Comparison of ENCODE assay signal across 22 mouse cellular contexts in the genomic region with DNA sequence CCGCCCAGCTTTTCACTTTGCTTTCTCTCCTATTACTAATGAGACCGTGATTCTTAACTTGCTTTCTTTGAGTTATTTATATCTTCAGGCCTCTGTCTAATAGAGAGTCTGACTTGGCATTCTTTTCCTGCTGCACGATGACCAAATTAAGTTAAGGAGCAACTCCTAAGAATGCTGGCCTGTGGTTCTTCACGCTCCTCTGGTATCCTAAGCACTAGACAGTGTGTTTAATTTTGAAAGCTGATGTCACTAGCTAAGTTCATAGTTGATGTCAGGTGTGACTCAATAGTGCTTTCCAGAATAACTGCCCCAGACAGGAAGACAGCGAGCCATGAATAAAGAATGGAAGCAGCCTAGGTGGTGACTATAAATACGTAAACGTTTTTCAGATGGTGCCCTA. TPM values are rescaled to one million over a fixed set of nuclear protein-coding genes. Genes with fewer than 3 reads are reported as not detected.
A peak's percentile ranks its signal among the peaks of the same experiment; 100 is the strongest.
DNase-seq lines count a peak whose midpoint lies in the region; ATAC-seq and TF ChIP-seq lines count a peak whose summit lies in the region.
"Had no signal": no experiment of that assay in that cellular context is flagged by ENCODE, and none has a peak within 500 bp of the region (broad histone marks: within the 10 kb centered on the region; RNA-seq: fewer than 3 reads in every experiment).

No protein-coding gene starts in this region.

- H3K36me3 ChIP-seq in heart, adult 2 months (ENCODE audit: control insufficient read depth, insufficient read depth, low read length), result peaks cover 6% of the 10 kb centered on the region
- H3K36me3 ChIP-seq in heart, embryonic 15.5 days, result no peaks in the 10 kb centered on the region
- H3K36me3 ChIP-seq in stomach, embryonic 15.5 days, result no peaks in the 10 kb centered on the region
- H3K36me3 ChIP-seq in liver, postnatal 0 days (replicated peaks; ENCODE audit: insufficient read depth, low read length), result no peaks in the 10 kb centered on the region
- H3K36me3 ChIP-seq: embryonic facial prominence, embryonic 12.5 days; hindbrain, embryonic 12.5 days; limb, embryonic 12.5 days had no signal

- peak overlapping the region; percentile 54 for H3K27ac ChIP-seq in heart, adult 2 months
- H3K27ac ChIP-seq in heart, embryonic 15.5 days, result peak overlapping the region; percentile 78
- H3K27ac ChIP-seq in embryonic fibroblast, embryonic 13.5 days (ENCODE audit: insufficient read depth, low read length), result peak overlapping the region; percentile 91
- peak overlapping the region; percentile 12 for H3K27ac ChIP-seq in stomach, embryonic 15.5 days
- no peak overlapping the region for H3K27ac ChIP-seq in liver, postnatal 0 days (ENCODE audit: low read depth)
- H3K27ac ChIP-seq: embryonic facial prominence, embryonic 12.5 days; forebrain, embryonic 13.5 days; hindbrain, embryonic 12.5 days; limb, embryonic 12.5 days had no signal

- H3K4me2 ChIP-seq in heart, embryonic 15.5 days, result no peak overlapping the region
- no peak overlapping the region for H3K4me2 ChIP-seq in stomach, embryonic 15.5 days
- no peak overlapping the region for H3K4me2 ChIP-seq in liver, postnatal 0 days (ENCODE audit: low read depth, low read length)
- H3K4me2 ChIP-seq: embryonic facial prominence, embryonic 12.5 days; forebrain, embryonic 13.5 days; hindbrain, embryonic 12.5 days; limb, embryonic 12.5 days; liver, embryonic 11.5 days; midbrain, embryonic 11.5 days had no signal

- ATAC-seq in heart, embryonic 15.5 days (replicated peaks; ENCODE audit: insufficient number of reproducible peaks, insufficient read depth, low FRiP score, low read depth), result peak; percentile 53; the same call in 1 of the 2 replicates
- ATAC-seq in stomach, embryonic 15.5 days (ENCODE audit: insufficient read depth, low FRiP score, low read depth), result no peak
- ATAC-seq in liver, postnatal 0 days, result no peak
- ATAC-seq: forebrain, embryonic 13.5 days had no signal

- TF ChIP-seq POLR2A in heart, adult 2 months (IDR thresholded peaks at IDR 0.05; ENCODE audit: insufficient read depth, low read depth, low read length), result no peak
- no peak for TF ChIP-seq POLR2A in embryonic fibroblast, embryonic 13.5 days (IDR thresholded peaks at IDR 0.05; ENCODE audit: low read depth, low read length)

- TF ChIP-seq CTCF in heart, adult 2 months (IDR thresholded peaks at IDR 0.05), result no peak
- TF ChIP-seq CTCF in embryonic fibroblast, embryonic 13.5 days (IDR thresholded peaks at IDR 0.05; ENCODE audit: borderline replicate concordance, insufficient read depth, low read length), result no peak
- TF ChIP-seq CTCF in liver, postnatal 0 days (IDR thresholded peaks at IDR 0.05; ENCODE audit: low read depth), result no peak

- 43% methylated on average over 7 of the region's 7 CpGs for WGBS in heart, adult 2 months
- 31% methylated on average over 7 of the region's 7 CpGs for WGBS in heart, embryonic 15.5 days
- WGBS in stomach, embryonic 15.5 days, result 49% methylated on average over 7 of the region's 7 CpGs
- 71% methylated on average over 7 of the region's 7 CpGs for WGBS in liver, postnatal 0 days (ENCODE audit: insufficient replicate concordance)

- no peaks in the 10 kb centered on the region for H3K27me3 ChIP-seq in heart, adult 2 months (ENCODE audit: control insufficient read depth, insufficient read depth, low read length)
- no peaks in the 10 kb centered on the region for H3K27me3 ChIP-seq in heart, embryonic 15.5 days
- no peaks in the 10 kb centered on the region for H3K27me3 ChIP-seq in stomach, embryonic 15.5 days (replicated peaks)
- H3K27me3 ChIP-seq in liver, postnatal 0 days (ENCODE audit: insufficient read depth, low read length), result peaks cover 14% of the 10 kb centered on the region
- H3K27me3 ChIP-seq: embryonic facial prominence, embryonic 12.5 days; forebrain, embryonic 13.5 days; limb, embryonic 12.5 days had no signal

- H3K4me3 ChIP-seq in heart, adult 2 months, result no peak overlapping the region
- H3K4me3 ChIP-seq in heart, embryonic 15.5 days, result no peak overlapping the region
- no peak overlapping the region for H3K4me3 ChIP-seq in embryonic fibroblast, embryonic 13.5 days (ENCODE audit: insufficient read depth, low read length)
- H3K4me3 ChIP-seq in stomach, embryonic 15.5 days (replicated peaks), result no peak overlapping the region
- no peak overlapping the region for H3K4me3 ChIP-seq in liver, postnatal 0 days (ENCODE audit: low read depth, low read length)
- H3K4me3 ChIP-seq: embryonic facial prominence, embryonic 12.5 days; forebrain, embryonic 13.5 days; hindbrain, embryonic 12.5 days; limb, embryonic 12.5 days had no signal

- H3K9ac ChIP-seq in heart, adult 2 months (ENCODE audit: low read depth, low read length), result no peak overlapping the region
- H3K9ac ChIP-seq in heart, embryonic 15.5 days, result no peak overlapping the region
- H3K9ac ChIP-seq in stomach, embryonic 15.5 days, result no peak overlapping the region
- H3K9ac ChIP-seq in liver, postnatal 0 days (replicated peaks), result no peak overlapping the region
- H3K9ac ChIP-seq: embryonic facial prominence, embryonic 12.5 days; forebrain, embryonic 13.5 days; hindbrain, embryonic 12.5 days; limb, embryonic 12.5 days had no signal

- DNase-seq in heart, adult 2 months, result no peak
- DNase-seq in heart, adult 18-20 months, result no peak
- no peak for DNase-seq in heart, adult 11 months
- DNase-seq in liver, postnatal 0 days, result no peak
- DNase-seq in retina, embryonic 14.5 days (ENCODE audit: low spot score), result no peak
- DNase-seq: adrenal gland, adult 8-10 months; cerebellum, adult 18-20 months; cerebellum, postnatal 25 days; kidney, adult 9 months; kidney, postnatal 4 days; lung, adult 2 months; lung, postnatal 14 days; thymus, postnatal 14 days had no signal

- no peaks in the 10 kb centered on the region for H3K79me2 ChIP-seq in heart, adult 2 months (replicated peaks; ENCODE audit: control insufficient read depth, insufficient read depth, low read length)

- peaks cover 5% of the 10 kb centered on the region for H3K4me1 ChIP-seq in heart, adult 2 months (ENCODE audit: control insufficient read depth, insufficient read depth, low read length)
- peaks cover 43% of the 10 kb centered on the region for H3K4me1 ChIP-seq in heart, embryonic 15.5 days (replicated peaks)
- H3K4me1 ChIP-seq in embryonic fibroblast, embryonic 13.5 days (ENCODE audit: control insufficient read depth, insufficient read depth, low read length), result peaks cover 17% of the 10 kb centered on the region
- no peaks in the 10 kb centered on the region for H3K4me1 ChIP-seq in stomach, embryonic 15.5 days
- H3K4me1 ChIP-seq in liver, postnatal 0 days (ENCODE audit: insufficient read depth), result no peaks in the 10 kb centered on the region

- TF ChIP-seq EP300 in heart, adult 2 months (IDR thresholded peaks at IDR 0.05; ENCODE audit: insufficient read depth, low read depth, low read length), result no peak
- TF ChIP-seq EP300 in liver, postnatal 0 days (IDR thresholded peaks at IDR 0.05; ENCODE audit: low read depth), result no peak

- intact Hi-C loops in heart, adult 2 months (cut with DNase I), result loop anchor here (10.0 kb wide), 1 partner anchor 101 kb away; no protein-coding TSS in a partner anchor

- H3K9me3 ChIP-seq in heart, embryonic 15.5 days (replicated peaks), result no peaks in the 10 kb centered on the region
- H3K9me3 ChIP-seq in stomach, embryonic 15.5 days, result no peaks in the 10 kb centered on the region
- H3K9me3 ChIP-seq in liver, postnatal 0 days (ENCODE audit: low read length), result no peaks in the 10 kb centered on the region
- H3K9me3 ChIP-seq: embryonic facial prominence, embryonic 12.5 days; forebrain, embryonic 13.5 days; hindbrain, embryonic 12.5 days; limb, embryonic 12.5 days had no signal

RNA-seq across cellular contexts. Expression of a gene that starts 6.3 kb away (rescaled TPM):
- total RNA-seq in heart, adult 2 months (2021), result 100 to 1,000 TPM; 101 to 124 TPM
- polyA plus RNA-seq in heart, adult 2 months (2012; rRNA removed), result 28.3 and 39.7 TPM in 2 replicates
- total RNA-seq in heart, adult 18-20 months (2021), result 100 to 1,000 TPM; 113 to 117 TPM
- polyA plus RNA-seq in heart, embryonic 15.5 days (2015; fragmentation: Nextera tagmentation; extraction: Ambion mirVana), result 16.8 and 18.6 TPM in 2 replicates
- 126 and 157 TPM in 2 replicates for polyA plus RNA-seq in embryonic fibroblast, embryonic 13.5 days (2011; ENCODE audit: insufficient read length, low read depth, missing spikeins)
- 17.9 and 18.6 TPM in 2 replicates for polyA plus RNA-seq in stomach, embryonic 15.5 days (2015; fragmentation: Nextera tagmentation; extraction: Ambion mirVana)
- 0.36 and 0.41 TPM in 2 replicates for polyA plus RNA-seq in liver, postnatal 0 days (2015; fragmentation: Nextera tagmentation; extraction: Ambion mirVana)

Comparison
In these comparisons a context has a peak if more than half of its experiments do, and no peak if none do; other contexts are left out.
1. RNA of a gene that starts 6.3 kb away (polyA plus RNA-seq): 126 to 157 TPM in embryonic fibroblast, embryonic 13.5 days, 28.3 to 39.7 TPM in heart, adult 2 months, 16.8 to 18.6 TPM in heart, embryonic 15.5 days and 17.9 to 18.6 TPM in stomach, embryonic 15.5 days; 0.36 to 0.41 TPM in liver, postnatal 0 days; every median in the first group is over 10 times any median in the second.